Mouse (Mus musculus) liver, embryonic 14.5 days (tissue): ENCODE results near the gene Cfap74.

Experiments used
- CTCF ChIP-seq: IDR thresholded peaks from 2 replicates; pipeline ENCODE4 v1.5.1; 2016; ENCODE audit warnings: antibody characterized with exemption, low read depth, control low read depth
- EP300 ChIP-seq: IDR thresholded peaks from 2 replicates; pipeline ENCODE4 v1.6.1; 2016; ENCODE audit warnings: antibody characterized with exemption, low read depth

- TF ChIP-seq CTCF (no peak), EP300 (no peak)
Observed at GRCm38 (mm10) chr4:155381974-155382373, 27.0 kb upstream of the Cfap74 start.
